Mouse (Mus musculus) intestine, embryonic 16.5 days (tissue): ENCODE measurements around the gene Brk1. TPM values are rescaled to one million over a fixed set of nuclear protein-coding genes. Genes with fewer than 3 reads are reported as not detected.

Experiments
- ATAC-seq: fragments of 200-750 bp; cut with Nextera tagmentation; 2 replicates; pipeline ENCODE4 v1.8.0; 2017; ENCODE audit warnings: moderate TSS enrichment, moderate library complexity
- H3K27ac ChIP-seq: fragments of 300-500 bp; sonication (generic); 2 replicates; pipeline ENCODE4 v1.5.1; 2014; ENCODE audit warnings: mild to moderate bottlenecking, low read length
- H3K27me3 ChIP-seq: fragments of 300-500 bp; sonication (generic); replicated peaks from 2 replicates; pipeline ENCODE4 v1.6.1; 2014; ENCODE audit warnings: low read length, control low read depth, mixed read lengths; ENCODE audit not compliant: control insufficient read depth, insufficient read depth
- H3K36me3 ChIP-seq: fragments of 300-500 bp; sonication (generic); 2 replicates; pipeline ENCODE4 v1.6.1; 2014; ENCODE audit warnings: low read length, control low read depth; ENCODE audit not compliant: control insufficient read depth, insufficient read depth
- H3K4me1 ChIP-seq: fragments of 300-500 bp; sonication (generic); 2 replicates; pipeline ENCODE4 v1.6.1; 2014; ENCODE audit warnings: low read length, control low read depth, mixed read lengths; ENCODE audit not compliant: control insufficient read depth, insufficient read depth
- H3K4me2 ChIP-seq: fragments of 300-500 bp; sonication (generic); 2 replicates; pipeline ENCODE4 v1.6.1; 2014; ENCODE audit warnings: low read depth, low read length, control low read depth
- H3K4me3 ChIP-seq: fragments of 300-500 bp; sonication (generic); 2 replicates; pipeline ENCODE4 v1.5.1; 2014; ENCODE audit warnings: mild to moderate bottlenecking, low read length
- H3K9ac ChIP-seq: fragments of 300-500 bp; sonication (generic); 2 replicates; pipeline ENCODE4 v1.6.1; 2014; ENCODE audit warnings: low read depth, low read length
- H3K9me3 ChIP-seq: fragments of 300-500 bp; sonication (generic); 2 replicates; pipeline ENCODE4 v1.6.1; 2016; ENCODE audit warnings: low read length, control low read depth; ENCODE audit not compliant: control insufficient read depth
- WGBS: fragments of 180-500 bp; shearing (Covaris S2); extraction: QIAGEN DNeasy Blood & Tissue Kit; methylation state at CpG from one replicate; pipeline ENCODE4 v1.1.7; 2014; 5-methylcytosine and 5-hydroxymethylcytosine counted together
- polyA plus RNA-seq: library from polyadenylated mRNA; unstranded; fragments of >200 nt; fragmentation: Nextera tagmentation; extraction: Ambion mirVana; gene quantifications from 2 replicates; pipeline ENCODE4 v1.2.1, GENCODE M21; 2015

Brk1 gene
- polyA plus RNA-seq, 1 experiment from 2014 or later, result 199 TPM

GRCm38 (mm10) chr6:113614152-113614551, 9.6 kb downstream of the Brk1 start:
- Histone ChIP-seq H3K4me3 (no peak overlapping the region), H3K9ac (no peak overlapping the region), H3K27ac (no peak overlapping the region), H3K4me1 (0 out of 2 replicates have a peak, but pooled peaks cover under 1% of the 10 kb centered on the region), H3K9me3 (0 out of 2 replicates have a peak, but pooled peaks cover 3% of the 10 kb centered on the region), H3K4me2 (no peak overlapping the region), H3K27me3 (no peaks in the 10 kb centered on the region), H3K36me3 (peaks cover 21% of the 10 kb centered on the region)
- ATAC-seq, result no peak
- 98% methylated on average over 7 of the region's 7 CpGs for WGBS

GRCm38 (mm10) chr6:113614997-113615396, 10.4 kb downstream of the Brk1 start:
- peaks cover 21% of the 10 kb centered on the region for H3K36me3 ChIP-seq
- H3K4me2 ChIP-seq, result no peak overlapping the region
- WGBS, result 98% methylated on average over 8 of the region's 8 CpGs

GRCm38 (mm10) chr6:113615489-113615888, 10.9 kb downstream of the Brk1 start:
- H3K4me1 ChIP-seq, result 0 out of 2 replicates have a peak, but pooled peaks cover under 1% of the 10 kb centered on the region
- no peaks in the 10 kb centered on the region for H3K27me3 ChIP-seq
- no peak overlapping the region for H3K4me3 ChIP-seq
- 96% methylated on average over 4 of the region's 4 CpGs for WGBS
- no peak for ATAC-seq
- 0 out of 2 replicates have a peak, but pooled peaks cover 3% of the 10 kb centered on the region for H3K9me3 ChIP-seq
- H3K36me3 ChIP-seq, result peaks cover 21% of the 10 kb centered on the region
- no peak overlapping the region for H3K9ac ChIP-seq
- no peak overlapping the region for H3K4me2 ChIP-seq
- H3K27ac ChIP-seq, result no peak overlapping the region

More at GRCm38 (mm10) chr6:113614997-113615396, 10.4 kb downstream of the Brk1 start:
- no peaks in the 10 kb centered on the region for H3K4me1 ChIP-seq
- H3K27me3 ChIP-seq, result no peaks in the 10 kb centered on the region
- no peak for ATAC-seq
- no peak overlapping the region for H3K27ac ChIP-seq
- H3K9ac ChIP-seq, result no peak overlapping the region
- no peak overlapping the region for H3K4me3 ChIP-seq
- H3K9me3 ChIP-seq, result 0 out of 2 replicates have a peak, but pooled peaks cover 3% of the 10 kb centered on the region

GRCm38 (mm10) chr6:113623386-113623785, 18.8 kb downstream of the Brk1 start:
- peaks cover 11% of the 10 kb centered on the region for H3K4me1 ChIP-seq

GRCm38 (mm10) chr6:113623941-113624751, 19.6 kb downstream of the Brk1 start, which contains the start of gene Vhl:
Vhl (plus strand) TSS chr6:113623959.
- peak; percentile 92 for ATAC-seq
- H3K27me3 ChIP-seq, result no peaks in the 10 kb centered on the region
- peaks cover 11% of the 10 kb centered on the region for H3K4me1 ChIP-seq

More at GRCm38 (mm10) chr6:113623386-113623785, 18.8 kb downstream of the Brk1 start:
- no peaks in the 10 kb centered on the region for H3K27me3 ChIP-seq
- 68% methylated on average over 5 of the region's 5 CpGs for WGBS
- peak overlapping the region; percentile 79; the same call in 1 of the 2 replicates for H3K9ac ChIP-seq
- 0 out of 2 replicates have a peak overlapping the region, but pooled peaks have one; percentile 56 for H3K27ac ChIP-seq
- H3K36me3 ChIP-seq, result no peaks in the 10 kb centered on the region
- H3K4me2 ChIP-seq, result peak overlapping the region; percentile 58
- H3K9me3 ChIP-seq, result no peaks in the 10 kb centered on the region
- peak; percentile 14 for ATAC-seq
- H3K4me3 ChIP-seq, result peak overlapping the region; percentile 73

GRCm38 (mm10) chr6:113624989-113625770, 20.6 kb downstream of the Brk1 start:
- no peaks in the 10 kb centered on the region for H3K9me3 ChIP-seq
- H3K4me3 ChIP-seq, result peak overlapping the region; percentile 73
- peaks cover 5% of the 10 kb centered on the region for H3K36me3 ChIP-seq
- ATAC-seq, result no peak
- WGBS, result 39% methylated on average over 5 of the region's 5 CpGs
- H3K9ac ChIP-seq, result peak overlapping the region; percentile 79
- peak overlapping the region; percentile 58 for H3K4me2 ChIP-seq
- peaks cover 11% of the 10 kb centered on the region for H3K4me1 ChIP-seq
- H3K27ac ChIP-seq, result no peak overlapping the region
- H3K27me3 ChIP-seq, result no peaks in the 10 kb centered on the region

More at GRCm38 (mm10) chr6:113623941-113624751, 19.6 kb downstream of the Brk1 start, which contains the start of gene Vhl:
- no peaks in the 10 kb centered on the region for H3K9me3 ChIP-seq
- peaks cover 2% of the 10 kb centered on the region; the same call in 1 of the 2 replicates for H3K36me3 ChIP-seq
- peak within 1 kb of the TSS; percentile 88 for H3K27ac ChIP-seq
- peak within 1 kb of the TSS; percentile 58 for H3K4me2 ChIP-seq
- H3K4me3 ChIP-seq, result peak within 1 kb of the TSS; percentile 73
- WGBS, result under 1% methylated on average over 75 of the region's 76 CpGs
- peak within 1 kb of the TSS; percentile 79 for H3K9ac ChIP-seq

- WGBS, result 83% methylated on average over 5 of the region's 5 CpGs
- H3K27ac ChIP-seq, result no peak overlapping the region
- H3K4me1 ChIP-seq, result peaks cover 1% of the 10 kb centered on the region
- H3K27me3 ChIP-seq, result no peaks in the 10 kb centered on the region
- H3K9ac ChIP-seq, result no peak overlapping the region
- ATAC-seq, result no peak
- peaks cover 10% of the 10 kb centered on the region for H3K36me3 ChIP-seq
- H3K4me2 ChIP-seq, result no peak overlapping the region
- H3K4me3 ChIP-seq, result no peak overlapping the region
- H3K9me3 ChIP-seq, result no peaks in the 10 kb centered on the region
Observed at GRCm38 (mm10) chr6:113630322-113630721, 25.8 kb downstream of the Brk1 start.

- H3K4me1 ChIP-seq, result no peaks in the 10 kb centered on the region
- ATAC-seq, result no peak
- peaks cover 10% of the 10 kb centered on the region for H3K36me3 ChIP-seq
- WGBS, result 91% methylated on average over 4 of the region's 4 CpGs
- no peak overlapping the region for H3K4me3 ChIP-seq
- H3K4me2 ChIP-seq, result no peak overlapping the region
- no peaks in the 10 kb centered on the region for H3K27me3 ChIP-seq
- no peak overlapping the region for H3K27ac ChIP-seq
- no peaks in the 10 kb centered on the region for H3K9me3 ChIP-seq
- no peak overlapping the region for H3K9ac ChIP-seq
Observed at GRCm38 (mm10) chr6:113632863-113633262, 28.3 kb downstream of the Brk1 start.
